Mouse (Mus musculus): ENCODE data around the gene Olfr266.
A peak's percentile ranks its signal among the peaks of the same experiment; 100 is the strongest.

Olfr266 gene

GRCm38 (mm10) chr3:106826187-106826586 is at the start of gene Olfr266:
Gene Olfr266, minus strand, starts transcription at chr3:106826287.
- DNase-seq: no peak

GRCm38 (mm10) chr3:106875626-106876025 is 49.5 kb upstream of the Olfr266 start:
- peak in 1 of 2 experiments; percentile 9 for DNase-seq

GRCm38 (mm10) chr3:106872893-106873292 is 46.8 kb upstream of the Olfr266 start:
- peak; percentile 41 to 49 for DNase-seq

- DNase-seq: peak; percentile 37 to 49
Observed at GRCm38 (mm10) chr3:106832107-106832506, 6.0 kb upstream of the Olfr266 start.

GRCm38 (mm10) chr3:106817676-106818075 is 8.4 kb downstream of the Olfr266 start:
- DNase-seq: no peak

GRCm38 (mm10) chr3:106808972-106809695 is 17.0 kb downstream of the Olfr266 start:
- DNase-seq: no peak

GRCm38 (mm10) chr3:106798079-106798478 is 28.0 kb downstream of the Olfr266 start:
- DNase-seq: no peak

- DNase-seq: peak; percentile 64 to 75
Observed at GRCm38 (mm10) chr3:106789930-106790329, 36.2 kb downstream of the Olfr266 start, which contains the start of gene Cd53. Gene Cd53, minus strand, starts transcription at chr3:106790149.

GRCm38 (mm10) chr3:106788440-106788887 is 37.6 kb downstream of the Olfr266 start:
- peak; percentile 49 to 58 for DNase-seq

GRCm38 (mm10) chr3:106787972-106788371 is 38.1 kb downstream of the Olfr266 start:
- DNase-seq: peak in 1 of 2 experiments; percentile 36

- DNase-seq: peak; percentile 64 to 65
Observed at GRCm38 (mm10) chr3:106785130-106785529, 41.0 kb downstream of the Olfr266 start.

- no peak for DNase-seq
Observed at GRCm38 (mm10) chr3:106771834-106772233, 54.3 kb downstream of the Olfr266 start.

Measured in B cell, adult 2 months (primary cell).